Mouse (Mus musculus) liver, embryonic 11.5 days (tissue): Measurements from ENCODE around the gene Tlr3. TPM values are rescaled to one million over a fixed set of nuclear protein-coding genes. Genes with fewer than 3 reads are reported as not detected.

Source experiments
- ATAC-seq: fragments of 200-750 bp; cut with Nextera tagmentation; replicated peaks from 2 replicates; pipeline ENCODE4 v1.8.0; 2017; ENCODE audit warnings: moderate number of reproducible peaks, mild to moderate bottlenecking, moderate TSS enrichment, moderate library complexity; ENCODE audit not compliant: low FRiP score
- DNase-seq: peaks from one replicate; pipeline ENCODE4 v3.0.0-alpha.2; 2017; ENCODE audit warnings: low spot score
- H3K27ac ChIP-seq: fragments of 300-500 bp; sonication (generic); 2 replicates; pipeline ENCODE4 v1.5.1; 2014; ENCODE audit warnings: mild to moderate bottlenecking, low read depth, low read length, control low read depth
- H3K27me3 ChIP-seq: fragments of 300-500 bp; sonication (generic); replicated peaks from 2 replicates; pipeline ENCODE4 v1.6.1; 2014; ENCODE audit warnings: low read length, mixed read lengths; ENCODE audit not compliant: control insufficient read depth, insufficient read depth
- H3K36me3 ChIP-seq: fragments of 300-500 bp; sonication (generic); 2 replicates; pipeline ENCODE4 v1.6.1; 2014; ENCODE audit warnings: mild to moderate bottlenecking, low read length, moderate library complexity, mixed read lengths; ENCODE audit not compliant: control insufficient read depth, insufficient read depth
- H3K4me1 ChIP-seq: fragments of 300-500 bp; sonication (generic); replicated peaks from 2 replicates; pipeline ENCODE4 v1.6.1; 2014; ENCODE audit warnings: low read length, mixed read lengths; ENCODE audit not compliant: control insufficient read depth, insufficient read depth
- H3K4me2 ChIP-seq: fragments of 300-500 bp; sonication (generic); 2 replicates; pipeline ENCODE4 v1.6.1; 2014; ENCODE audit warnings: mild to moderate bottlenecking, control low read depth, moderate library complexity
- H3K4me3 ChIP-seq: fragments of 300-500 bp; sonication (generic); 2 replicates; pipeline ENCODE4 v1.5.1; 2014; ENCODE audit warnings: low read depth, low read length, control low read depth
- H3K9ac ChIP-seq: fragments of 300-500 bp; sonication (generic); 2 replicates; pipeline ENCODE4 v1.6.1; 2014; ENCODE audit warnings: low read depth, low read length, control low read depth
- H3K9me3 ChIP-seq: fragments of 300-500 bp; sonication (generic); 2 replicates; pipeline ENCODE4 v1.6.1; 2016; ENCODE audit warnings: low read length, inconsistent platforms, mixed read lengths; ENCODE audit not compliant: control insufficient read depth
- WGBS: fragments of 180-500 bp; shearing (Covaris S2); extraction: QIAGEN DNeasy Blood & Tissue Kit; methylation state at CpG from one replicate; pipeline ENCODE4 v1.1.7; 2014; 5-methylcytosine and 5-hydroxymethylcytosine counted together
- polyA plus RNA-seq: library from polyadenylated mRNA; unstranded; fragments of >200 nt; fragmentation: Nextera tagmentation; extraction: Ambion mirVana; gene quantifications from 2 replicates; pipeline ENCODE4 v1.2.1, GENCODE M21; 2014

Gene Tlr3
- polyA plus RNA-seq, 1 experiment from 2014 or later = 1.0 TPM

- no peak overlapping the region for H3K27ac ChIP-seq
- no peaks in the 10 kb centered on the region for H3K36me3 ChIP-seq
- no peak overlapping the region for H3K9ac ChIP-seq
- H3K4me2 ChIP-seq = no peak overlapping the region
- H3K4me1 ChIP-seq = no peaks in the 10 kb centered on the region
- no peak overlapping the region for H3K4me3 ChIP-seq
- WGBS = 59% methylated on average over 1 of the region's 1 CpGs
- DNase-seq (no peak), ATAC-seq (no peak)
- 0 out of 2 replicates have a peak, but pooled peaks cover 3% of the 10 kb centered on the region for H3K27me3 ChIP-seq
- H3K9me3 ChIP-seq = no peaks in the 10 kb centered on the region
Observed at GRCm38 (mm10) chr8:45363220-45363619, 47.7 kb downstream of the Tlr3 start.

DNA sequence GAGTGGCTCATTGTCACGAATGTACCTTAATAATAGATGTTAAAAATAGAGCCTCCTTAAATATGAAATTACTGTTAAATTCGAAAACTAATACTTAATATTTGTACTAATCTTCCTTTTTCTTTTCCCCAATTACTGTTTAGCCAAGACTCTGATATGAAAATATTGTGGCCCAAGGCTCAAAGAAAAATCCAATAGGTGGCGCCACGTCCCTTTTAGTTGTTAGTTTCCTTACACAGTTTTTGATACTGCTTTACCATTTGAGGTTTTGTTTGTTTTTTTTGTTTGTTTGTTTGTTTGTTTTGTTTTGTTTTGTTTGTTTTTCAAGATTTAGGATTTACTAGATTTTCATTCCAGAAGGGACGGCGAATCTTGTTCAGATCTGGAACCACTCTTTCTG is 48.6 kb downstream of the Tlr3 start:
- WGBS = 61% methylated on average over 6 of the region's 6 CpGs

GRCm38 (mm10) chr8:45359091-45359605 is 51.7 kb downstream of the Tlr3 start:
- no peak for ATAC-seq
- Histone ChIP-seq H3K4me1 (no peaks in the 10 kb centered on the region), H3K27ac (no peak overlapping the region), H3K4me2 (no peak overlapping the region), H3K27me3 (0 out of 2 replicates have a peak, but pooled peaks cover 3% of the 10 kb centered on the region), H3K4me3 (no peak overlapping the region), H3K36me3 (no peaks in the 10 kb centered on the region), H3K9ac (no peak overlapping the region), H3K9me3 (no peaks in the 10 kb centered on the region)
- WGBS = 76% methylated on average over 6 of the region's 6 CpGs
- DNase-seq = no peak

More for the DNA sequence above, 48.6 kb downstream of the Tlr3 start:
- DNase-seq (no peak), ATAC-seq (no peak)
- Histone ChIP-seq H3K9ac (no peak overlapping the region), H3K9me3 (no peaks in the 10 kb centered on the region), H3K27ac (no peak overlapping the region), H3K36me3 (no peaks in the 10 kb centered on the region), H3K27me3 (0 out of 2 replicates have a peak, but pooled peaks cover 3% of the 10 kb centered on the region), H3K4me1 (no peaks in the 10 kb centered on the region), H3K4me3 (no peak overlapping the region), H3K4me2 (no peak overlapping the region)

GRCm38 (mm10) chr8:45358132-45358918 is 52.6 kb downstream of the Tlr3 start:
- Histone ChIP-seq H3K27me3 (0 out of 2 replicates have a peak, but pooled peaks cover 3% of the 10 kb centered on the region), H3K36me3 (no peaks in the 10 kb centered on the region), H3K4me1 (no peaks in the 10 kb centered on the region), H3K9me3 (no peaks in the 10 kb centered on the region), H3K4me3 (peak overlapping the region; percentile 56), H3K4me2 (peak overlapping the region; percentile 67), H3K9ac (peak overlapping the region; percentile 63), H3K27ac (no peak overlapping the region)
- DNase-seq (peak; percentile 49), ATAC-seq (peak; percentile 47)
- WGBS = 7% methylated on average over 47 of the region's 49 CpGs

DNA sequence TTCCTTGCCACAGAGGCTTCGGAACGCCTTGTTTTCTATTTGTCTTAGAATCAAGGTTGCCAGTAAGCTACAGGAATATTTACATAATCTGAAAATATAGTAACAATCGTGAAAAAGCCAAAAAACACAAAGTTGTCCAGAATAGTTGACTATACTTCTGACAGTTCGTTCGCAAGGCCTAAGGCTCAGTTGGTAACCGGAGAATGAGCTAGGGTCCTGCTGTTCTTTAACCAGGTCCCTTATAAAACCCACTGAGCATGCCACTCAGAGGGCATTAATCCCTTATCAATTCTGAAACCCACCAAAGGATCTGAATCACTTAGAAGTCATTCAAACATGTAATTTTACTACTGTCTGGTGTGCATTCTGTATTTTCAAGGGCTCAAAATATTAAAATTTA is 55.1 kb downstream of the Tlr3 start:
- no peak overlapping the region for H3K9ac ChIP-seq
- no peaks in the 10 kb centered on the region for H3K4me1 ChIP-seq
- 0 out of 2 replicates have a peak, but pooled peaks cover 3% of the 10 kb centered on the region for H3K27me3 ChIP-seq
- 81% methylated on average over 6 of the region's 6 CpGs for WGBS
- no peak overlapping the region for H3K4me3 ChIP-seq
- no peak overlapping the region for H3K4me2 ChIP-seq
- no peaks in the 10 kb centered on the region for H3K36me3 ChIP-seq
- H3K9me3 ChIP-seq = no peaks in the 10 kb centered on the region
- DNase-seq = no peak
- H3K27ac ChIP-seq = no peak overlapping the region
- ATAC-seq = no peak

Other genes starting within 250 kb of the Tlr3 start
- 1.6 and 2.4 TPM in 2 replicates for gene F11, start 149.0 kb downstream of the Tlr3 start, polyA plus RNA-seq
- gene Klkb1, start 116.2 kb downstream of the Tlr3 start, polyA plus RNA-seq = 0.35 and 0.41 TPM in 2 replicates
- gene Gm45753, start 102.6 kb downstream of the Tlr3 start, polyA plus RNA-seq = 0.78 and 0.89 TPM in 2 replicates
- gene Cyp4v3, start 77.9 kb downstream of the Tlr3 start, polyA plus RNA-seq = 1.7 and 1.9 TPM in 2 replicates
- 5.1 and 5.7 TPM in 2 replicates for gene Fam149a, start 28.8 kb downstream of the Tlr3 start, polyA plus RNA-seq
- gene Sorbs2, start 96.7 kb upstream of the Tlr3 start, polyA plus RNA-seq = 5.7 and 6.5 TPM in 2 replicates